Mouse (Mus musculus): ENCODE measurements around the gene 9130008F23Rik. TPM values are rescaled to one million over a fixed set of nuclear protein-coding genes. Genes with fewer than 3 reads are reported as not detected.

9130008F23Rik gene
- 0.99 and 1.1 TPM in 2 replicates for polyA plus RNA-seq (2015; fragmentation: Nextera tagmentation; extraction: Ambion mirVana)

GRCm38 (mm10) chr17:40879924-40880691, at the start of gene 9130008F23Rik:
Gene 9130008F23Rik (minus strand): TSS chr17:40880559.

GRCm38 (mm10) chr17:40914250-40914649, 33.9 kb upstream of the 9130008F23Rik start, which contains the start of gene Glyatl3:
Gene Glyatl3 (minus strand): TSS chr17:40914350.

Other genes with a start within 250 kb of the 9130008F23Rik start
- gene Esp3, start 248.5 kb downstream of the 9130008F23Rik start, polyA plus RNA-seq (2015; fragmentation: Nextera tagmentation; extraction: Ambion mirVana): not detected in 2 replicates
- not detected in 2 replicates for gene Esp1, start 153.4 kb downstream of the 9130008F23Rik start, polyA plus RNA-seq (2015; fragmentation: Nextera tagmentation; extraction: Ambion mirVana)
- gene Crisp2, start 73.6 kb downstream of the 9130008F23Rik start, polyA plus RNA-seq (2015; fragmentation: Nextera tagmentation; extraction: Ambion mirVana): 0.65 and 0.89 TPM in 2 replicates
- gene Rhag, start 69.4 kb downstream of the 9130008F23Rik start, polyA plus RNA-seq (2015; fragmentation: Nextera tagmentation; extraction: Ambion mirVana): 157 and 198 TPM in 2 replicates
- not detected in 2 replicates for gene Glyatl3, start 33.8 kb upstream of the 9130008F23Rik start, polyA plus RNA-seq (2015; fragmentation: Nextera tagmentation; extraction: Ambion mirVana)
- gene Mut, start 54.1 kb upstream of the 9130008F23Rik start, polyA plus RNA-seq (2015; fragmentation: Nextera tagmentation; extraction: Ambion mirVana): 15.7 and 16.9 TPM in 2 replicates
- gene Cenpq, start 54.5 kb upstream of the 9130008F23Rik start, polyA plus RNA-seq (2015; fragmentation: Nextera tagmentation; extraction: Ambion mirVana): 27.9 and 30.1 TPM in 2 replicates